Mouse (Mus musculus): ENCODE results near the gene Cabp2. TPM values are rescaled to one million over a fixed set of nuclear protein-coding genes. Genes with fewer than 3 reads are reported as not detected.
A peak's percentile ranks its signal among the peaks of the same experiment; 100 is the strongest.
"Not testable (repeated sequence)": the region's sequence is repeated elsewhere in the genome, so short reads cannot be mapped to it uniquely, and the experiment has no call there.

Cabp2 gene
- not detected for polyA plus RNA-seq (2012; fragmentation: generic; extraction: Trizol)
- long read RNA-seq, experiment 1 = 0 reads
- long read RNA-seq, experiment 2 = 0 reads

- Histone ChIP-seq H3K79me3 (ENCODE audit: low read depth) (no peaks in the 10 kb centered on the region), H3K36me3 (ENCODE audit: control insufficient read depth, insufficient read depth) (no peaks in the 10 kb centered on the region), H3ac (ENCODE audit: control insufficient read depth, insufficient read length, low read depth) (no peak within 1 kb of the TSS), H3K27me3 (ENCODE audit: control insufficient read depth, insufficient read depth, insufficient read length) (no peaks in the 10 kb centered on the region), H3K79me2 (ENCODE audit: control insufficient read depth, insufficient read depth) (no peaks in the 10 kb centered on the region), H3K4me3 (ENCODE audit: insufficient read depth, poor library complexity, severe bottlenecking) (no peak within 1 kb of the TSS)
- TF ChIP-seq USF1 (IDR thresholded peaks at IDR 0.05; ENCODE audit: low read depth) (no peak), FOSL1 (IDR thresholded peaks at IDR 0.05; ENCODE audit: insufficient read depth, low read length, poor library complexity, severe bottlenecking) (no peak), CEBPB (IDR thresholded peaks at IDR 0.05; ENCODE audit: low read depth) (no peak), MYOG (IDR thresholded peaks at IDR 0.05; ENCODE audit: control insufficient read depth, extremely low read depth, insufficient read length) (no peak), MYOD1 (IDR thresholded peaks at IDR 0.05; ENCODE audit: control insufficient read depth, insufficient read length, low read depth) (no peak), CTCF (IDR thresholded peaks at IDR 0.05; ENCODE audit: control insufficient read depth, insufficient read depth, insufficient read length) (no peak), MAX (IDR thresholded peaks at IDR 0.05) (no peak)
These were observed at the start of gene Cabp2 for GRCm38 (mm10) chr19:4081394-4081793. Gene Cabp2 (plus strand): TSS chr19:4081578.

GRCm38 (mm10) chr19:4032668-4033067, 48.7 kb upstream of the Cabp2 start:
- no peak overlapping the region for H3K4me3 ChIP-seq (ENCODE audit: insufficient read depth, poor library complexity, severe bottlenecking)
- no peaks in the 10 kb centered on the region for H3K36me3 ChIP-seq (ENCODE audit: control insufficient read depth, insufficient read depth)
- H3K79me3 ChIP-seq (ENCODE audit: low read depth) = peaks cover 6% of the 10 kb centered on the region
- no peak for TF ChIP-seq MAX (IDR thresholded peaks at IDR 0.05)
- TF ChIP-seq FOSL1 (IDR thresholded peaks at IDR 0.05; ENCODE audit: insufficient read depth, low read length, poor library complexity, severe bottlenecking) = no peak
- no peak for TF ChIP-seq CEBPB (IDR thresholded peaks at IDR 0.05; ENCODE audit: low read depth)
- no peak for TF ChIP-seq MYOD1 (IDR thresholded peaks at IDR 0.05; ENCODE audit: control insufficient read depth, insufficient read length, low read depth)
- no peak for TF ChIP-seq USF1 (IDR thresholded peaks at IDR 0.05; ENCODE audit: low read depth)
- no peak for TF ChIP-seq CTCF (IDR thresholded peaks at IDR 0.05; ENCODE audit: control insufficient read depth, insufficient read depth, insufficient read length)
- no peak for TF ChIP-seq MYOG (IDR thresholded peaks at IDR 0.05; ENCODE audit: control insufficient read depth, extremely low read depth, insufficient read length)
- no peak overlapping the region for H3ac ChIP-seq (ENCODE audit: control insufficient read depth, insufficient read length, low read depth)
- H3K79me2 ChIP-seq (ENCODE audit: control insufficient read depth, insufficient read depth) = peaks cover 18% of the 10 kb centered on the region
- H3K27me3 ChIP-seq (ENCODE audit: control insufficient read depth, insufficient read depth, insufficient read length) = no peaks in the 10 kb centered on the region

GRCm38 (mm10) chr19:4033298-4033697, 48.1 kb upstream of the Cabp2 start:
- H3ac ChIP-seq (ENCODE audit: control insufficient read depth, insufficient read length, low read depth) = no peak overlapping the region
- no peaks in the 10 kb centered on the region for H3K27me3 ChIP-seq (ENCODE audit: control insufficient read depth, insufficient read depth, insufficient read length)
- TF ChIP-seq MYOD1 (IDR thresholded peaks at IDR 0.05; ENCODE audit: control insufficient read depth, insufficient read length, low read depth) (no peak), MYOG (IDR thresholded peaks at IDR 0.05; ENCODE audit: control insufficient read depth, extremely low read depth, insufficient read length) (no peak), FOSL1 (IDR thresholded peaks at IDR 0.05; ENCODE audit: insufficient read depth, low read length, poor library complexity, severe bottlenecking) (no peak), USF1 (IDR thresholded peaks at IDR 0.05; ENCODE audit: low read depth) (no peak), CEBPB (IDR thresholded peaks at IDR 0.05; ENCODE audit: low read depth) (no peak), MAX (IDR thresholded peaks at IDR 0.05) (no peak), CTCF (IDR thresholded peaks at IDR 0.05; ENCODE audit: control insufficient read depth, insufficient read depth, insufficient read length) (no peak)
- H3K79me2 ChIP-seq (ENCODE audit: control insufficient read depth, insufficient read depth) = peaks cover 18% of the 10 kb centered on the region
- no peaks in the 10 kb centered on the region for H3K36me3 ChIP-seq (ENCODE audit: control insufficient read depth, insufficient read depth)
- H3K4me3 ChIP-seq (ENCODE audit: insufficient read depth, poor library complexity, severe bottlenecking) = no peak overlapping the region
- peaks cover 6% of the 10 kb centered on the region for H3K79me3 ChIP-seq (ENCODE audit: low read depth)

GRCm38 (mm10) chr19:4033742-4034141, 47.6 kb upstream of the Cabp2 start:
- Histone ChIP-seq H3K4me3 (ENCODE audit: insufficient read depth, poor library complexity, severe bottlenecking) (no peak overlapping the region), H3K79me3 (ENCODE audit: low read depth) (peaks cover 6% of the 10 kb centered on the region), H3K27me3 (ENCODE audit: control insufficient read depth, insufficient read depth, insufficient read length) (no peaks in the 10 kb centered on the region), H3ac (ENCODE audit: control insufficient read depth, insufficient read length, low read depth) (no peak overlapping the region), H3K79me2 (ENCODE audit: control insufficient read depth, insufficient read depth) (peaks cover 18% of the 10 kb centered on the region), H3K36me3 (ENCODE audit: control insufficient read depth, insufficient read depth) (no peaks in the 10 kb centered on the region)
- TF ChIP-seq MYOD1 (IDR thresholded peaks at IDR 0.05; ENCODE audit: control insufficient read depth, insufficient read length, low read depth) (no peak), USF1 (IDR thresholded peaks at IDR 0.05; ENCODE audit: low read depth) (no peak), CEBPB (IDR thresholded peaks at IDR 0.05; ENCODE audit: low read depth) (no peak)

GRCm38 (mm10) chr19:4036327-4037045, 44.9 kb upstream of the Cabp2 start:
- peaks cover 18% of the 10 kb centered on the region for H3K79me2 ChIP-seq (ENCODE audit: control insufficient read depth, insufficient read depth)
- peaks cover 6% of the 10 kb centered on the region for H3K79me3 ChIP-seq (ENCODE audit: low read depth)
- H3K36me3 ChIP-seq (ENCODE audit: control insufficient read depth, insufficient read depth) = no peaks in the 10 kb centered on the region
- no peak for TF ChIP-seq MYOD1 (IDR thresholded peaks at IDR 0.05; ENCODE audit: control insufficient read depth, insufficient read length, low read depth)
- no peak for TF ChIP-seq CTCF (IDR thresholded peaks at IDR 0.05; ENCODE audit: control insufficient read depth, insufficient read depth, insufficient read length)
- TF ChIP-seq MYOG (IDR thresholded peaks at IDR 0.05; ENCODE audit: control insufficient read depth, extremely low read depth, insufficient read length) = no peak
- TF ChIP-seq FOSL1 (IDR thresholded peaks at IDR 0.05; ENCODE audit: insufficient read depth, low read length, poor library complexity, severe bottlenecking) = no peak
- TF ChIP-seq MAX (IDR thresholded peaks at IDR 0.05) = no peak
- no peak for TF ChIP-seq CEBPB (IDR thresholded peaks at IDR 0.05; ENCODE audit: low read depth)
- no peak for TF ChIP-seq USF1 (IDR thresholded peaks at IDR 0.05; ENCODE audit: low read depth)
- H3K4me3 ChIP-seq (ENCODE audit: insufficient read depth, poor library complexity, severe bottlenecking) = no peak overlapping the region
- H3K27me3 ChIP-seq (ENCODE audit: control insufficient read depth, insufficient read depth, insufficient read length) = no peaks in the 10 kb centered on the region
- H3ac ChIP-seq (ENCODE audit: control insufficient read depth, insufficient read length, low read depth) = no peak overlapping the region

- not testable (repeated sequence) for H3K27me3 ChIP-seq (ENCODE audit: control insufficient read depth, insufficient read depth, insufficient read length); H3K36me3 ChIP-seq (ENCODE audit: control insufficient read depth, insufficient read depth); H3K79me3 ChIP-seq (ENCODE audit: low read depth)
- Histone ChIP-seq H3K79me2 (ENCODE audit: control insufficient read depth, insufficient read depth) (peaks cover 18% of the 10 kb centered on the region), H3ac (ENCODE audit: control insufficient read depth, insufficient read length, low read depth) (peak overlapping the region; percentile 72), H3K4me3 (ENCODE audit: insufficient read depth, poor library complexity, severe bottlenecking) (peak overlapping the region; percentile 51)
These were observed 44.1 kb upstream of the Cabp2 start for GRCm38 (mm10) chr19:4037154-4037787.

Data from C2C12 (cell line).